Comparison of ENCODE assay signal across 9 mouse cellular contexts in genomic region chr17:45544001-45544872, GRCm38 (mm10). TPM values are rescaled to one million over a fixed set of nuclear protein-coding genes. Genes with fewer than 3 reads are reported as not detected.
DNase-seq lines count a peak whose midpoint lies in the region; ATAC-seq and TF ChIP-seq lines count a peak whose summit lies in the region.
"Had no signal": no experiment of that assay in that cellular context is flagged by ENCODE, and none has a peak within 500 bp of the region (broad histone marks: within the 10 kb centered on the region; RNA-seq: fewer than 3 reads in every experiment).

No protein-coding gene starts in this region.

- in situ Hi-C loops in CH12.LX (cut with MboI; ENCODE audit: low pct_ligation_motif_present, low pct_unique_long_range_greater_than_20kb, low sequenced_read_pairs) = no loop called here

- peak overlapping the region; percentile 66 for H3K4me2 ChIP-seq in heart, embryonic 14.5 days (ENCODE audit: low read length)
- H3K4me2 ChIP-seq in CH12.LX (ENCODE audit: insufficient read depth, low read depth, poor library complexity, severe bottlenecking) = peak overlapping the region; percentile 44; the same call in 1 of the 2 replicates
- peak overlapping the region; percentile 39 for H3K4me2 ChIP-seq in hindbrain, embryonic 13.5 days

- WGBS in heart, embryonic 14.5 days = 4% methylated on average over 24 of the region's 24 CpGs
- 9% methylated on average over 24 of the region's 24 CpGs for WGBS in hindbrain, embryonic 13.5 days

- dilution Hi-C loops in CH12.LX (cut with MboI; ENCODE audit: extremely low pct_ligation_motif_present, extremely low pct_unique_long_range_greater_than_20kb, low sequenced_read_pairs) = no loop called here

- no peaks in the 10 kb centered on the region for H3K9me3 ChIP-seq in heart, embryonic 14.5 days (ENCODE audit: control insufficient read depth, low read length)
- peaks cover 2% of the 10 kb centered on the region for H3K9me3 ChIP-seq in CH12.LX (replicated peaks; ENCODE audit: low read length)
- no peaks in the 10 kb centered on the region for H3K9me3 ChIP-seq in hindbrain, embryonic 13.5 days

- H3K27ac ChIP-seq in heart, embryonic 14.5 days (replicated peaks in 1 of 2; ENCODE audit: control insufficient read depth in 1 of 2, insufficient read depth in 1 of 2, low read depth in 2 of 2, low read length in 2 of 2) = no peak overlapping the region
- no peak overlapping the region for H3K27ac ChIP-seq in CH12.LX (ENCODE audit: insufficient read depth, low read depth)
- no peak overlapping the region for H3K27ac ChIP-seq in hindbrain, embryonic 13.5 days

- no peak for TF ChIP-seq EP300 in CH12.LX (IDR thresholded peaks at IDR 0.05; ENCODE audit: low read length)

- peaks cover 0 to 15% of the 10 kb centered on the region in 2 experiments; a peak in 3 of 4 replicates for H3K4me1 ChIP-seq in heart, embryonic 14.5 days (ENCODE audit: control insufficient read depth in 2 of 2, insufficient read depth in 2 of 2, low read length in 2 of 2)
- peaks cover 16% of the 10 kb centered on the region in 2 experiments for H3K4me1 ChIP-seq in CH12.LX (ENCODE audit: control insufficient read depth in 1 of 2, insufficient read depth in 2 of 2)
- peaks cover 52% of the 10 kb centered on the region for H3K4me1 ChIP-seq in hindbrain, embryonic 13.5 days (replicated peaks)

- no peak for TF ChIP-seq RAD21 in CH12.LX (IDR thresholded peaks at IDR 0.05; ENCODE audit: low read depth, low read length)

- no peaks in the 10 kb centered on the region for H3K36me3 ChIP-seq in heart, embryonic 14.5 days (ENCODE audit: control insufficient read depth, insufficient read depth, low read length)
- no peaks in the 10 kb centered on the region for H3K36me3 ChIP-seq in CH12.LX (replicated peaks in 1 of 2; ENCODE audit: control insufficient read depth in 1 of 2, insufficient read depth in 1 of 2, low read length in 1 of 2)
- peaks cover 28% of the 10 kb centered on the region for H3K36me3 ChIP-seq in hindbrain, embryonic 13.5 days

- H3K4me3 ChIP-seq in heart, embryonic 14.5 days (ENCODE audit: control insufficient read depth in 1 of 2, insufficient read depth in 1 of 2, low read depth in 1 of 2, low read length in 2 of 2) = no peak overlapping the region; a peak in 1 of 4 replicates
- H3K4me3 ChIP-seq in CH12.LX (replicated peaks in 1 of 3; ENCODE audit: low read depth in 2 of 3, low read length in 2 of 3, poor library complexity in 1 of 3) = peak overlapping the region in 1 of 3 experiments; percentile 26
- peak overlapping the region; percentile 22 for H3K4me3 ChIP-seq in hindbrain, embryonic 13.5 days

- TF ChIP-seq CTCF in CH12.LX (conservative IDR thresholded peaks at IDR 0.05 in 1 of 2, IDR thresholded peaks at IDR 0.05 in 1 of 2; ENCODE audit: low read depth in 2 of 2, low read length in 2 of 2) = no peak

- DNase-seq in heart, postnatal 36 days = no peak
- no peak for DNase-seq in CH12.LX (ENCODE audit: extremely low read depth)
- peak; percentile 50 to 70 for DNase-seq in cerebellum, adult 18-20 months
- no peak for DNase-seq in thymus, postnatal 36 days
- no peak for DNase-seq in gastrocnemius, postnatal 25 days

- intact Hi-C loops in heart, postnatal 36 days (cut with DNase I) = no loop called here

- peaks cover 99% of the 10 kb centered on the region for H3K27me3 ChIP-seq in heart, embryonic 14.5 days (ENCODE audit: control insufficient read depth, insufficient read depth, low read length)
- H3K27me3 ChIP-seq in CH12.LX (replicated peaks) = peaks cover 47% of the 10 kb centered on the region
- peaks cover 72% of the 10 kb centered on the region for H3K27me3 ChIP-seq in hindbrain, embryonic 13.5 days

- H3K79me2 ChIP-seq in CH12.LX (replicated peaks; ENCODE audit: control insufficient read depth, extremely low read depth, insufficient read depth, poor library complexity, severe bottlenecking) = no peaks in the 10 kb centered on the region

- no peak for ATAC-seq in heart, embryonic 14.5 days (ENCODE audit: insufficient number of reproducible peaks, insufficient read depth, low FRiP score, low read depth)
- ATAC-seq in hindbrain, embryonic 13.5 days (ENCODE audit: low FRiP score) = no peak
- ATAC-seq in frontal cortex, adult (ENCODE audit: low TSS enrichment) = no peak

- no peak overlapping the region for H3K9ac ChIP-seq in heart, embryonic 14.5 days (ENCODE audit: low read length)
- peak overlapping the region; percentile 2; the same call in 1 of the 2 replicates for H3K9ac ChIP-seq in CH12.LX (ENCODE audit: insufficient read depth, low read depth)
- peak overlapping the region; percentile 59 for H3K9ac ChIP-seq in hindbrain, embryonic 13.5 days

- no peak for TF ChIP-seq POLR2A in CH12.LX (IDR thresholded peaks at IDR 0.05; ENCODE audit: low read depth, low read length)

TF ChIP-seq in CH12.LX, 34 proteins besides CTCF, POLR2A, EP300 and RAD21:
- TF ChIP-seq KAT2A (IDR thresholded peaks at IDR 0.05; ENCODE audit: insufficient replicate concordance, low read length) (no peak), IRF4 (IDR thresholded peaks at IDR 0.05; ENCODE audit: low read depth, low read length) (peak; percentile 51; the same call in 1 of the 2 replicates), ZNF384 (IDR thresholded peaks at IDR 0.05; ENCODE audit: low read depth, low read length) (peak; percentile 84), JUN (IDR thresholded peaks at IDR 0.05; ENCODE audit: insufficient read depth, low read depth, low read length) (0 out of 2 replicates have a peak, but pooled peaks have one; percentile 6)

RNA-seq across cellular contexts. Expression of gene Tmem151b, which starts 5.2 kb away (rescaled TPM):
- 0.47 and 0.55 TPM in 2 replicates for polyA plus RNA-seq in heart, embryonic 14.5 days (2014; fragmentation: Nextera tagmentation; extraction: Ambion mirVana)
- total RNA-seq in heart, postnatal 36 days (2021) = under 1 TPM in 1 of 2 experiments, not detected in 1; 0.08 TPM
- total RNA-seq in CH12.LX (2012; rRNA removed) (0.42 and 0.50 TPM in 2 replicates), CH12.LX (2014; rRNA removed) (0.12 and 0.30 TPM in 2 replicates)
- polyA plus RNA-seq in CH12.LX (2012; ENCODE audit: insufficient read length, low read depth) = 0.53 and 0.72 TPM in 2 replicates
- polyA plus RNA-seq in hindbrain, embryonic 13.5 days (2015; fragmentation: Nextera tagmentation; extraction: Ambion mirVana) = 26.6 and 27.3 TPM in 2 replicates
- not detected for total RNA-seq in gastrocnemius, postnatal 25 days (2021)
- total RNA-seq: monocyte, adult 5-6 weeks had no signal

RNA-seq across cellular contexts. Expression of gene Nfkbie, which starts 11.3 kb away (rescaled TPM):
- polyA plus RNA-seq in heart, embryonic 14.5 days (2014; fragmentation: Nextera tagmentation; extraction: Ambion mirVana) = 2.7 and 2.9 TPM in 2 replicates
- 1 to 10 TPM; 1.4 to 1.5 TPM for total RNA-seq in heart, postnatal 36 days (2021)
- total RNA-seq in CH12.LX (2012; rRNA removed) = 91.5 and 136 TPM in 2 replicates
- total RNA-seq in CH12.LX (2014; rRNA removed) = 87.4 and 90.0 TPM in 2 replicates
- 76.6 and 78.7 TPM in 2 replicates for polyA plus RNA-seq in CH12.LX (2012; ENCODE audit: insufficient read length, low read depth)
- 5.6 and 6.5 TPM in 2 replicates for polyA plus RNA-seq in hindbrain, embryonic 13.5 days (2015; fragmentation: Nextera tagmentation; extraction: Ambion mirVana)
- total RNA-seq in gastrocnemius, postnatal 25 days (2021) = under 1 TPM; 0.48 to 0.69 TPM

RNA-seq across cellular contexts. Expression of gene Slc35b2, which starts 19.4 kb away (rescaled TPM):
- 91.3 and 92.4 TPM in 2 replicates for polyA plus RNA-seq in heart, embryonic 14.5 days (2014; fragmentation: Nextera tagmentation; extraction: Ambion mirVana)
- 10 to 100 TPM; 27.6 to 32.7 TPM for total RNA-seq in heart, postnatal 36 days (2021)
- 59.5 and 73.9 TPM in 2 replicates for total RNA-seq in CH12.LX (2012; rRNA removed)
- total RNA-seq in CH12.LX (2014; rRNA removed) = 89.3 and 101 TPM in 2 replicates
- 54.1 and 57.2 TPM in 2 replicates for polyA plus RNA-seq in CH12.LX (2012; ENCODE audit: insufficient read length, low read depth)
- 86.5 and 91.1 TPM in 2 replicates for polyA plus RNA-seq in hindbrain, embryonic 13.5 days (2015; fragmentation: Nextera tagmentation; extraction: Ambion mirVana)
- total RNA-seq in gastrocnemius, postnatal 25 days (2021) = 10 to 100 TPM; 17.5 to 21.5 TPM

RNA-seq across cellular contexts. Expression of gene Tcte1, which starts 21.0 kb away (rescaled TPM):
- 0.28 and 0.39 TPM in 2 replicates for polyA plus RNA-seq in heart, embryonic 14.5 days (2014; fragmentation: Nextera tagmentation; extraction: Ambion mirVana)
- total RNA-seq in heart, postnatal 36 days (2021) = not detected
- total RNA-seq in CH12.LX (2012; rRNA removed) = not detected in 2 replicates
- total RNA-seq in CH12.LX (2014; rRNA removed) = not detected in 2 replicates
- not detected in 2 replicates for polyA plus RNA-seq in CH12.LX (2012; ENCODE audit: insufficient read length, low read depth)
- polyA plus RNA-seq in hindbrain, embryonic 13.5 days (2015; fragmentation: Nextera tagmentation; extraction: Ambion mirVana) = 3.0 TPM in 2 replicates
- total RNA-seq in gastrocnemius, postnatal 25 days (2021) = not detected
- total RNA-seq: monocyte, adult 5-6 weeks had no signal

RNA-seq across cellular contexts. Expression of gene Hsp90ab1, which starts 28.8 kb away (rescaled TPM):
- 1,215 and 1,233 TPM in 2 replicates for polyA plus RNA-seq in heart, embryonic 14.5 days (2014; fragmentation: Nextera tagmentation; extraction: Ambion mirVana)
- 1,000 to 10,000 TPM; 1,126 to 1,337 TPM for total RNA-seq in heart, postnatal 36 days (2021)
- total RNA-seq in CH12.LX (2012; rRNA removed) = 1,180 and 1,205 TPM in 2 replicates
- total RNA-seq in CH12.LX (2014; rRNA removed) = 607 and 790 TPM in 2 replicates
- polyA plus RNA-seq in CH12.LX (2012; ENCODE audit: insufficient read length, low read depth) = 4,858 and 5,122 TPM in 2 replicates
- polyA plus RNA-seq in hindbrain, embryonic 13.5 days (2015; fragmentation: Nextera tagmentation; extraction: Ambion mirVana) = 1,593 and 1,619 TPM in 2 replicates
- total RNA-seq in gastrocnemius, postnatal 25 days (2021) = 100 to 1,000 TPM; 839 to 859 TPM

Comparison
In these comparisons a context has a peak if more than half of its experiments do, and no peak if none do; other contexts are left out.
1. DNase-seq: peak in cerebellum, adult 18-20 months (2 of 2); none in heart, postnatal 36 days (0 of 2), CH12.LX (single experiment), thymus, postnatal 36 days (0 of 2) and gastrocnemius, postnatal 25 days (single experiment).
2. RNA of gene Nfkbie, which starts 11.3 kb away (total RNA-seq): 87.4 to 136 TPM in CH12.LX; 1.4 to 1.5 TPM in heart, postnatal 36 days and 0.48 to 0.69 TPM in gastrocnemius, postnatal 25 days; every median in the first group is over 10 times any median in the second.
3. Peak in every context shown above with its lines, with median percentiles within 50 percentile points of each other: H3K4me2 ChIP-seq.